Mouse (Mus musculus) heart, embryonic 10.5 days (tissue): ENCODE results near the gene Rasa2. TPM values are rescaled to one million over a fixed set of nuclear protein-coding genes. Genes with fewer than 3 reads are reported as not detected.

ENCODE experiments used
- DNase-seq: peaks from one replicate; pipeline ENCODE4 v3.0.0-alpha.2; 2017; ENCODE audit warnings: low spot score
- H3K27ac ChIP-seq: fragments of 300-500 bp; sonication (generic); 2 replicates; pipeline ENCODE4 v1.5.1; 2016; ENCODE audit warnings: mild to moderate bottlenecking
- H3K27me3 ChIP-seq: fragments of 300-500 bp; sonication (generic); 2 replicates; pipeline ENCODE4 v1.6.1; 2016; ENCODE audit warnings: mild to moderate bottlenecking; ENCODE audit not compliant: poor library complexity, insufficient read depth, severe bottlenecking
- H3K36me3 ChIP-seq: fragments of 300-500 bp; sonication (generic); 2 replicates; pipeline ENCODE4 v1.6.1; 2016; ENCODE audit warnings: mild to moderate bottlenecking, moderate library complexity
- H3K4me1 ChIP-seq: fragments of 300-500 bp; sonication (generic); 2 replicates; pipeline ENCODE4 v1.6.1; 2016; ENCODE audit warnings: mild to moderate bottlenecking
- H3K4me3 ChIP-seq: fragments of 300-500 bp; sonication (generic); 2 replicates; pipeline ENCODE4 v1.5.1; 2016; ENCODE audit warnings: mild to moderate bottlenecking, moderate library complexity
- H3K9me3 ChIP-seq: fragments of 300-500 bp; sonication (generic); 2 replicates; pipeline ENCODE4 v1.6.1; 2016; ENCODE audit warnings: mild to moderate bottlenecking, moderate library complexity
- WGBS: fragments of 180-500 bp; shearing (Covaris S2); methylation state at CpG from one replicate; pipeline ENCODE4 v1.1.7; 2016; 5-methylcytosine and 5-hydroxymethylcytosine counted together
- polyA plus RNA-seq: library from polyadenylated mRNA; unstranded; fragments of >200 nt; fragmentation: Nextera tagmentation; extraction: Ambion mirVana; gene quantifications from 2 replicates; pipeline ENCODE4 v1.2.1, GENCODE M21; 2016

The Rasa2 gene
- polyA plus RNA-seq, 1 experiment from 2014 or later: 15.8 TPM

DNA sequence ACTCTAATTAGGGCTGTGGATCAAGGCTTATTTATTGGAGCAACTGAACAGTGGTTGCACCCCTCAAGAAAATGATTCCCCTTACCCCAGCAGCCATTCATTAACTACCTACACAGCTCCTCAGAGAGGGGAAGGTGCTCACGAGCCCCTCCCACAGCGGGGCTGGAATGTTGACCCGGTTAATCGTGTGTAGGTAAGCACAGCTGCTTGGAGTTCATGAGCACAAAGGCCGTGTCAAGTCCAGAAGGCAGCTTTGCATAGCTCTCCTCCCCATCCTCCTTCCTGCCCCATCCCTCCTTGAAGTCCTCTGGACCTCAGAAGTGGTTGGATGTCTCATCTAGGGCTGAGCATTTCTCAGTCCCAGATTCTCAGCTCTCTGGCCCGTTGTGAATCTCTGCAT lies 3.8 kb upstream of the Rasa2 start:
- no peaks in the 10 kb centered on the region for H3K36me3 ChIP-seq
- H3K27ac ChIP-seq: no peak overlapping the region
- no peak overlapping the region for H3K4me3 ChIP-seq
- DNase-seq: peak; percentile 65
- 68% methylated on average over 6 of the region's 6 CpGs for WGBS
- peaks cover 16% of the 10 kb centered on the region for H3K27me3 ChIP-seq
- H3K9me3 ChIP-seq: no peaks in the 10 kb centered on the region
- peaks cover 18% of the 10 kb centered on the region for H3K4me1 ChIP-seq

DNA sequence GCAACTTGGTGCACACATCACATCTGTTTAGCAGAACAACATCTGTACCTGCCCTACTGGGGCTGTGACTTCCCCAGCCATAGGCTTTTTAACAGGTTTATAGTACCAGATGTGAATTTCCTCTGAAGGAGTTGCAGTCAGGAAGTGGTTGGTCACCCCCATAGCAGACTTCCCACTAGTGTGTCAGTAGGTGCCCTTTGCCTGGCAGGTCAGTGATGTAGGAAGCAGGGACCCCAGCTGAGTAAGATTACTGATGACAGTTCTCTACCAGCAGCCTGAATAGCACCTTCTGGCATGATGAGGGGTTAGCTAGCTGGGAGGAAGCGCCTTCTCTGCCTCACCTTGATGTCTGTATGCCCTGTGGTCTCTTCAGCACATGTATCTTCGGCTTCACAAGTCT lies 2.4 kb upstream of the Rasa2 start:
- no peaks in the 10 kb centered on the region for H3K9me3 ChIP-seq
- DNase-seq: no peak
- peaks cover 20% of the 10 kb centered on the region for H3K4me1 ChIP-seq
- no peaks in the 10 kb centered on the region for H3K36me3 ChIP-seq
- 68% methylated on average over 2 of the region's 2 CpGs for WGBS
- peaks cover 16% of the 10 kb centered on the region for H3K27me3 ChIP-seq
- H3K4me3 ChIP-seq: no peak overlapping the region
- no peak overlapping the region for H3K27ac ChIP-seq

GRCm38 (mm10) chr9:96632756-96633155 lies 1.3 kb upstream of the Rasa2 start:
- Histone ChIP-seq H3K4me1 (peaks cover 29% of the 10 kb centered on the region), H3K4me3 (no peak overlapping the region), H3K27me3 (peaks cover 16% of the 10 kb centered on the region), H3K36me3 (no peaks in the 10 kb centered on the region), H3K27ac (no peak overlapping the region), H3K9me3 (no peaks in the 10 kb centered on the region)
- WGBS: 59% methylated on average over 7 of the region's 7 CpGs
- no peak for DNase-seq

DNA sequence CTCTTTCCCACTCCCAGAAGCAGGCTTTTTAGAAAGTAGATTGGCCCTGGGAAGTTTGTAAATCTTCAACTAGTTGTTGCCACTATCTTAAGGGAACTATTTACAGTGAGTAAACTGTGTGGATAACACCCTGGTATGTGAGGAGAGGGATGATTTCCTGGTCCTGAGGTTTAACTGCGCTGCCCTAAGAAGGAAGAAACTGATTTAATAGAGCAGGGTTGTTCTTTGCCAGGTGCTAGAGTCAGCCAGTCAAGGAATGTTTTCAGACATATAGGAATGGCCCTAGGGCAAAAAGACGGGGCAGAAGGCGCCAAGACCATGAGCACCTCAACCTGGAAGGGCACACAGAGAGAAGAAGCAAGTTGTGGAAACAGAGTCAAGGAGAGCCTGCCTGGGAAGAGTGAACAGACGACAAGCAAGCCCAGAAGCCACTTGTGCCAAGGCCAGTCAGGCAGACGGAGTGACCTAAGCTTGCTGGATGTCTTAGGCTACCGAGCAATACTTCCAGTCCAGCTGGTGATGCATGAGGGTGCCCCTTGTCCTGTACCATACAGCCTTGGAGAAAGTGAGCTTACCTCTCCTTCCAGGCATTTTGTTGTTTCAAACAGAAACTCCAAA lies 765 bp upstream of the Rasa2 start:
- peak overlapping the region; percentile 96 for H3K4me3 ChIP-seq

DNA sequence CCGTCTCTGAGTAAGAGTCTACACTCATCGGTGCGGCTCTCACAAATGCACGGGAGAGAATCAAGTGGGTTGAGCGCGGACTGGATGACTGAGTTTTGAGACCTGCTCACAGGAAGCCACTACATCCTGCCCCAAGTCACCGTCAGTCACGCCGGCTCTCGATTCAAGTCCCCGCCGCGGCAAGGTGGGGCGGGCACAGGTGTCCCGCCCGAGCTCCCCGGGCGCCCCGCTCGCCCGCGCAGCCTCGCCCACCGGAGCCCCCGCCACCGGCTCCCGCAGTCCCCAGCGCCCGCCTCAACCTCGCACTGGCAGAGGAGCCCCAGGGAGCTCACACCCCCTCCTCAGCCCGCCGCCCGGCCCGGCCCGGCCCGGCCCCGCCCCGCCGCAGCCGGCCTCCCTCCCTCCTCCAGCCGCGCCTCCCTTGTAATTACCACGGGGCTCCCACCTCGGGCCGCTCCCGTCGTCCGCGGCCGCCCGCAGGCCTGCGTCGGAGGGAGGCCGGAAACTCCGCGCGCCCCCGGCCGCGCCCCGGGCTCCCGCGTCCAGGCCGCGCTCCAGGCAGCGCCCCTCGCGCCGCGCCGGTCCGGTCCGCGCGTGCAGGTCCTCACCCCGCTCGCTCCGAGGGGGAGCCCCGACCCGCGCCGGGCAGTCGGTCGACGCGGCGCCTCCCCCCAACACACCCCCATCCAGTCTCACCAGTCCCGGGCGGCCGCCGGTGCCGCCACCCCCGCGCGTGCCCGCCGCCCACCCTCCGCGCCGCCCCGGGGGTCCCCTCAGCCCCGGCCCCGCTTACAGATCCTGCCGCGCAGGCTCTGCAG lies 637 bp downstream of the Rasa2 start:
- WGBS: 1% methylated on average over 83 of the region's 105 CpGs
- peak overlapping the region; percentile 99 for H3K27ac ChIP-seq
- peak overlapping the region; percentile 96 for H3K4me3 ChIP-seq
- H3K9me3 ChIP-seq: no peaks in the 10 kb centered on the region
- peaks cover 38% of the 10 kb centered on the region for H3K4me1 ChIP-seq
- DNase-seq: peak; percentile 90
- H3K36me3 ChIP-seq: no peaks in the 10 kb centered on the region
- H3K27me3 ChIP-seq: peaks cover 16% of the 10 kb centered on the region

More for the DNA sequence above, 765 bp upstream of the Rasa2 start:
- DNase-seq: no peak
- 51% methylated on average over 6 of the region's 6 CpGs for WGBS
- Histone ChIP-seq H3K4me1 (peaks cover 35% of the 10 kb centered on the region), H3K9me3 (no peaks in the 10 kb centered on the region), H3K27ac (peak overlapping the region; percentile 99; the same call in 1 of the 2 replicates), H3K27me3 (peaks cover 16% of the 10 kb centered on the region), H3K36me3 (no peaks in the 10 kb centered on the region)

- H3K27me3 ChIP-seq: peaks cover 16% of the 10 kb centered on the region
- peaks cover 35% of the 10 kb centered on the region for H3K4me1 ChIP-seq
- H3K9me3 ChIP-seq: no peaks in the 10 kb centered on the region
- no peak for DNase-seq
- H3K27ac ChIP-seq: no peak overlapping the region
- WGBS: 54% methylated on average over 4 of the region's 4 CpGs
- H3K36me3 ChIP-seq: 0 out of 2 replicates have a peak, but pooled peaks cover under 1% of the 10 kb centered on the region
- no peak overlapping the region for H3K4me3 ChIP-seq
These were observed 2.3 kb downstream of the Rasa2 start for GRCm38 (mm10) chr9:96629151-96629550.

- H3K4me3 ChIP-seq: no peak overlapping the region
- WGBS: 19% methylated on average over 5 of the region's 5 CpGs
- peaks cover 7% of the 10 kb centered on the region; the same call in 1 of the 2 replicates for H3K36me3 ChIP-seq
- peaks cover 35% of the 10 kb centered on the region for H3K4me1 ChIP-seq
- no peaks in the 10 kb centered on the region for H3K9me3 ChIP-seq
- DNase-seq: no peak
- H3K27me3 ChIP-seq: peaks cover 6% of the 10 kb centered on the region
- H3K27ac ChIP-seq: no peak overlapping the region
These were observed 3.8 kb downstream of the Rasa2 start for GRCm38 (mm10) chr9:96627557-96628085.

GRCm38 (mm10) chr9:96627042-96627441 lies 4.4 kb downstream of the Rasa2 start:
- H3K9me3 ChIP-seq: no peaks in the 10 kb centered on the region
- 71% methylated on average over 1 of the region's 1 CpGs for WGBS
- peaks cover 7% of the 10 kb centered on the region; the same call in 1 of the 2 replicates for H3K36me3 ChIP-seq
- no peak overlapping the region for H3K4me3 ChIP-seq
- H3K4me1 ChIP-seq: peaks cover 31% of the 10 kb centered on the region
- no peak overlapping the region for H3K27ac ChIP-seq
- no peak for DNase-seq
- H3K27me3 ChIP-seq: peaks cover under 1% of the 10 kb centered on the region

DNA sequence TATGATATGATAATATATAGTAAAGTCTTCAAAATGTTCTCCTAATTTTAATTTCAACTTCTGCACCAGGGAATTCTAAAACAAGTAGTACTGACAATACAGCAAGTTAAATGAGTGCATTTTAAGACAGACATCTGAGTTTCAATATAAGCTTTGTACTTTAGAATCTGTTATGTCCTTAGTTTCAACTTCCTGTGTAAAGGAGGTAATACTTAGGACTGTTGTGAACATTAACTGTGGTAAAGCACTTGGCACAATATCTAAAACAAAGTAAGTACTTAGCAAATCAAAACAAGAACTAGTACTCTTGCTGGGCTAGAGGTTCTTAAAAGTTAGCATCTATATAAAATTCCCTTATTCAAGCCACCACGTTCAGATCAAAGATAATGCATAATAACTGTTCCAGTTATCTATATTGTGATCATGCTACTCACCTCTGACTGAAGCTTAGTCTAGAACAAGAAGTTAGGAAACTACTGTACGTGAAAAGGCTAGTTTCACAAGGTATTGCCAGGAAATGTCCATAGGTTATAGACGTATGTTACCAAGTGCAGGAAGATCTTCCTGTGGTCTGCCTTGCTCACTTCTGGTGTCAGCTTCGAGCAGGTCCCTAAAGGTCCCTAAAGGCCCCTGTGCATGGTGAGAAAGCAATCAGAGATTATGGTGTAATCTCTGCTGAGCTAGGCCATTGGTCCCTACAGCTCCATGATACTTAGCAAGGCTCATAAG lies 12.8 kb downstream of the Rasa2 start:
- H3K9me3 ChIP-seq: no peaks in the 10 kb centered on the region
- H3K27ac ChIP-seq: no peak overlapping the region
- H3K4me1 ChIP-seq: no peaks in the 10 kb centered on the region; the same call in 1 of the 2 replicates
- peaks cover under 1% of the 10 kb centered on the region; the same call in 1 of the 2 replicates for H3K36me3 ChIP-seq
- no peak for DNase-seq
- WGBS: 82% methylated on average over 4 of the region's 4 CpGs
- no peaks in the 10 kb centered on the region for H3K27me3 ChIP-seq
- H3K4me3 ChIP-seq: no peak overlapping the region

DNA sequence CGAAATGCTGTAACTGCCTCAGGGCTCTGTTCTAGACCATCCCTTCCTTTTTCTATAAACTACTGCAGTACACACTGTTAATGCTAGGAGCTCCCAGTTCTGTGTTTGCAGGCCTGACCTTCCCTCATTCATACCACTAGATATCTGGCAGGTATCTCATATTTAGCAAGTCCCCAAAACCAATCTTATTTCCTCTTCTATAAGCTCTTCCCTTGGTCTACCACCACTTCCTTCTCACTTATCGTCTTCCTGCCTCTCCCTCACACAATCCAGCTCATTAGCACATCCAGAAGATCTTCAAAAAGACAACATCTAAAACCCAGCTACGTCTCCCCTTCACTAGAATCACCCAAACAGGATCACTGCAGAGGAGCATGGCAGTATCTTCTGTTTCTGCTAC lies 19.1 kb downstream of the Rasa2 start:
- DNase-seq: no peak
- no peaks in the 10 kb centered on the region for H3K27me3 ChIP-seq
- H3K27ac ChIP-seq: no peak overlapping the region
- H3K4me3 ChIP-seq: no peak overlapping the region
- 76% methylated on average over 3 of the region's 3 CpGs for WGBS
- peaks cover 14% of the 10 kb centered on the region for H3K36me3 ChIP-seq
- H3K4me1 ChIP-seq: peaks cover 14% of the 10 kb centered on the region
- no peaks in the 10 kb centered on the region for H3K9me3 ChIP-seq

GRCm38 (mm10) chr9:96611693-96612293 lies 19.6 kb downstream of the Rasa2 start:
- no peak overlapping the region for H3K4me3 ChIP-seq
- H3K9me3 ChIP-seq: no peaks in the 10 kb centered on the region
- no peaks in the 10 kb centered on the region for H3K27me3 ChIP-seq
- H3K36me3 ChIP-seq: peaks cover 19% of the 10 kb centered on the region
- peaks cover 14% of the 10 kb centered on the region for H3K4me1 ChIP-seq
- DNase-seq: no peak
- H3K27ac ChIP-seq: no peak overlapping the region
- 54% methylated on average over 8 of the region's 8 CpGs for WGBS

GRCm38 (mm10) chr9:96610813-96611212 lies 20.6 kb downstream of the Rasa2 start:
- no peak for DNase-seq
- no peak overlapping the region for H3K27ac ChIP-seq
- WGBS: 88% methylated on average over 2 of the region's 2 CpGs

More at GRCm38 (mm10) chr9:96610813-96611212, 20.6 kb downstream of the Rasa2 start:
- Histone ChIP-seq H3K9me3 (no peaks in the 10 kb centered on the region), H3K36me3 (peaks cover 26% of the 10 kb centered on the region), H3K4me3 (no peak overlapping the region), H3K27me3 (no peaks in the 10 kb centered on the region), H3K4me1 (peaks cover 14% of the 10 kb centered on the region)
